Mouse (Mus musculus): ENCODE measurements at regions not wholly inside any gene's neighbourhood (a gene's known extent, or its start where the extent isn't known, plus 50 kb on each side); places are given as distances from the start of the nearest gene placed in this dataset.

- DNase-seq (ENCODE audit: low spot score in 2 of 2): no peak
Measured at GRCm38 (mm10) chr10:98765786-98766419, 148.3 kb upstream of the Atp2b1 start.

DNA sequence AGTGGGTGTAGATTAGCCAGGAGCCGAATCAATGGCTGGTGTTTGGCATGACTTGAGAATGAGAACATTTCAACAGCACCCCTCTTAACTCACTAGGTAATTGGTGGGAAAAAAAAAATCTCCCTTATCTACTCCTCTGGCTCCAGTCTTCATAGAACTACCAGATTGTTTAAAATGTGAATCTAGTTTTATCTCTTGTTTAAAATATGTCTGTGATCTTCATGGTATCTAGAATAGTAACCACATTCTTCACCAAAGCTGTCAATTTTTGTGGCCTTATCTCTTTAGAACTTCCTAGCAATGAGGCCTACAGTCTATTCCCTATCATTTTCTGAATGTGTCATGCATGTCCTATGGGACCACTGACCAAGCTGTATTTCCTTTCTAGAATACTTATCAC lies 134.4 kb upstream of the Atp2b1 start:
- no peak for DNase-seq (ENCODE audit: low spot score in 2 of 2)

- DNase-seq (ENCODE audit: low spot score in 2 of 2): no peak
Measured at GRCm38 (mm10) chr10:98780938-98781337, 133.3 kb upstream of the Atp2b1 start.

GRCm38 (mm10) chr10:98781888-98782351 lies 132.3 kb upstream of the Atp2b1 start:
- DNase-seq (ENCODE audit: low spot score in 2 of 2): no peak

GRCm38 (mm10) chr10:98785411-98785810 lies 128.8 kb upstream of the Atp2b1 start:
- no peak for DNase-seq (ENCODE audit: low spot score in 2 of 2)

GRCm38 (mm10) chr10:98786089-98786488 lies 128.1 kb upstream of the Atp2b1 start:
- no peak for DNase-seq (ENCODE audit: low spot score in 2 of 2)

- no peak for DNase-seq (ENCODE audit: low spot score in 2 of 2)
Measured at GRCm38 (mm10) chr10:98789763-98790162, 124.4 kb upstream of the Atp2b1 start.

- no peak for DNase-seq (ENCODE audit: low spot score in 2 of 2)
Measured at GRCm38 (mm10) chr10:98790456-98790855, 123.8 kb upstream of the Atp2b1 start.

- no peak for DNase-seq (ENCODE audit: low spot score in 2 of 2)
Measured at GRCm38 (mm10) chr10:98792019-98792741, 122.0 kb upstream of the Atp2b1 start.

GRCm38 (mm10) chr10:98793926-98794536 lies 120.2 kb upstream of the Atp2b1 start:
- no peak for DNase-seq (ENCODE audit: low spot score in 2 of 2)

GRCm38 (mm10) chr10:98796016-98796415 lies 118.2 kb upstream of the Atp2b1 start:
- no peak for DNase-seq (ENCODE audit: low spot score in 2 of 2)

DNA sequence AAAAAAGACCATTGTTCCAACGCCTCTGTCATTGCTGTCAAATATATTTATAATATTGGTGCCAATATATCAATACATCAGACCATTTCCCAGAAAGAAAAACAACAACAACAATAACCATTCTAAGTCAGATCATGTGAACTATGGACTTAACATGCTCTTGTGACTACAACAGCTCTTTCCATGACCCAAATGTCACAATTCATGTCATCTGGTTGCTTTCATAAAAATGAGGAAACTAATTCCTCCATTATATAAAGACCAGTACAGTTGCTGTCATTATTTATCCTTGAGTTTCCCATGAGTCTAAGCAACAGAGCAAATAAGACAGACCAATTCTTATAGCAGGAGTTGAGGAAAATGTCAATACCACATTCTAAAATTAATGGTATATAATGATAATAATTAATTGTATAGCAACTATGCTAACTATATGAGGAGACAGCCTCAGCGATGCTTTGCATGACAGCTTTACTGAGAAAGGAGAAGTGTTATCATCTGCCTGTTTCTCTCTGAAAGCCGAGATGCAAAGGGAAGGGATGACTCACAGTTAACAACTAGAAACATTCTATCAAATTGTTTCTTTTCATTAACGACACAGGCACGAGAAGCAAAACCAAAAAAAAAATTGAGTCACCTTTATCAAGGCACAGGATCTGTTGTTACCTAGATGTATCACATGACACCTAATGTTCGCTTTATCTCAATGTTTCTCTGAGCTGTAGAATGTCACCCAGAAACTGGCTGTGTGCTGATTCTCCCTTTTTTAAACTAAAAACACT lies 115.4 kb upstream of the Atp2b1 start:
- DNase-seq (ENCODE audit: low spot score in 2 of 2): no peak

- no peak for DNase-seq (ENCODE audit: low spot score in 2 of 2)
Measured at GRCm38 (mm10) chr10:98799830-98800229, 114.4 kb upstream of the Atp2b1 start.

DNA sequence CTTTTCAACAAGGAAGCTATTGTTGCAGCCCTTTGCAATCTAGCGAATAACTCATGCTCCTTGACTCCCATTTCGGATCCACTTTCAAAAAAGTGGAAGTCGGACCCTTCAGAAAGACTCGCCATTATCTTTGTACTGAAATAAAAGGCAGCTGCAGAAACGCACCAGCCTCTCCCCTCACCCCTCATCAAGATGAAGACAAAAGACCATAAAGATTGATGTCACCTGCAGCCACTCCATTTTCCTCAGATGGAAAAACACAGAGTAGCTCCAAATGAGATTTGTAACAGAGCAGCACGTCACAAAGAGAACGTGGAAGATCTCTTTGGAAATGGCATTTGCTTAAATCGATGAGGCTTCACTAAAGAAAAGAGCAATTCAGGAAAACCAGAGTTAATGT lies 113.3 kb upstream of the Atp2b1 start:
- no peak for DNase-seq (ENCODE audit: low spot score in 2 of 2)

DNA sequence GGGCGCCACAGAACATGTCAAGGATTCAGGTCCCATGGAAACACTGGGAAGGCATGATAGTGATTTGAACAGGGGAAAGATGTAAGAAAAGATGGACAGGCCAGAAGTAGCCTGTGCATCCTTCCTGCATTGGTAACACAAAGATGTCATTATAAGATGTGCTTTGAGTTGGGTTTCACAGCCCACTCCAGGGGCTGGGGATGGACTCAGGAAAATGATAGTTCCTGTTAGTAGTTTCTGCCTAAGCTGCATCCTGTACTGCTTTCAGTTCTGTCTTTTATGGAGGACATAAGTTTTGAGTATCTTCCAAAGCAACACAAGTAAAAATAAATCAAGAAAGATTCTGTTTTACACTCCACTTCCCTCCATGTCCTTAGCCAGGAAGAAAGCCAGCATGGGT lies 109.2 kb upstream of the Atp2b1 start:
- DNase-seq (ENCODE audit: low spot score in 2 of 2): no peak

- DNase-seq (ENCODE audit: low spot score in 2 of 2): no peak
Measured at GRCm38 (mm10) chr10:98806798-98807535, 107.2 kb upstream of the Atp2b1 start.

DNA sequence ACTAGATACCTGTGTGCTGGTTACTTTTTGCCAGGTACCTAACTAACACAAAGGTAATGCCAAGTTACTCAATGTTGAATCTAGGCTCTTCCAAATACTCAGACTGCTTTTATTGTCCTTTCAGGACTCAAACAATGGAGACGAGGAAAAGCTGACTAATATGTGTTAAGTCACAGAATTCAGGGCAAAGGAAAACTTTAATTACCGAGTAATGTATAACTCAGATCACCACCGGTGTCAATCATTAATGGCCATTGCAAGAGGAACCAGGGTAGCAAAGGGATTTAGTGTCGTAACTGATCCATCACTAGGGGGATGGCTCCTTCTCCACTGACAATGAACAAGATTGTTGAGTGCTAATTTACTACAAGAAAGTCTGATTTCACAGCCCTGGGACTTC lies 105.6 kb upstream of the Atp2b1 start:
- DNase-seq (ENCODE audit: low spot score in 2 of 2): no peak

DNA sequence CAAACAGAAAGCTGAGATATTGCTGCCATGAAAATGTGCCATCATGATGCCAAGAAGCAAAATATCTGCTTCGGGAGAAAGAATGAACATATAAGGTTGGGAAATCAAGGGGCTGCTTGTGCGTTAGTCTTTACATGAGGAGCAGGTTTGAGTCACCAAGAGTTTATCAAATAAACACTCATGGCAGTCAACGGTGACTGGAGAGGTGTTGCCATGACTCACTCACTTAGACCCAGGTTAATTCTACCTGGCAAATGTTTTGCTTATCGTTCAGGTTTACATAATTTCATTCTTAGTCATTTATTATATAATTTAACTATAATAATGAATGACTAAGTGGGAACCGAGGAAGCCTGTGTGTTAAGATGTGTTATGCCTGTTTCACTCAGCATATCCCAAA lies 85.2 kb upstream of the Atp2b1 start:
- DNase-seq (ENCODE audit: low spot score in 2 of 2): no peak

DNA sequence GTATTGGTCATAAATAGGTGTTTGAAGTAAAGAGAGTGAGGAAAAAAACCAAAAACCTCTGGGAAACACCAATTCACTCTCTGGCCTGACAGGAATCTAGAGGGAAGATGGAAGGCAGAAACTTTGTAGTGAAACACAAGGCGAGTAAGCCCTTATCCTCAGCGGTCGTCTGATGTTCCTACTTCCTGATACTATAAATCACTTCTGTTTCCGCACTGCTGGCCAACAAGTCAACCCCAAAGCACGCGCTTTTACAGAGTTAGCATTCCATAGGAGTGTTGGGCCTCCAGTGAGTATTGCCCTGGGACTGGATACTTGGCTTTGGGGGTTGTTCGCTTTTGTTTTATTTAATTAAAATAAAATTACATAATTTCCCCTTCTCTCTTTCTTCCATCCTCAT lies 82.7 kb upstream of the Atp2b1 start:
- DNase-seq (ENCODE audit: low spot score in 2 of 2): no peak

- DNase-seq (ENCODE audit: low spot score in 2 of 2): no peak
Measured at GRCm38 (mm10) chr10:98837289-98838181, 76.7 kb upstream of the Atp2b1 start.
